ENCODE assay signal across 8 mouse cellular contexts in the genomic region with DNA sequence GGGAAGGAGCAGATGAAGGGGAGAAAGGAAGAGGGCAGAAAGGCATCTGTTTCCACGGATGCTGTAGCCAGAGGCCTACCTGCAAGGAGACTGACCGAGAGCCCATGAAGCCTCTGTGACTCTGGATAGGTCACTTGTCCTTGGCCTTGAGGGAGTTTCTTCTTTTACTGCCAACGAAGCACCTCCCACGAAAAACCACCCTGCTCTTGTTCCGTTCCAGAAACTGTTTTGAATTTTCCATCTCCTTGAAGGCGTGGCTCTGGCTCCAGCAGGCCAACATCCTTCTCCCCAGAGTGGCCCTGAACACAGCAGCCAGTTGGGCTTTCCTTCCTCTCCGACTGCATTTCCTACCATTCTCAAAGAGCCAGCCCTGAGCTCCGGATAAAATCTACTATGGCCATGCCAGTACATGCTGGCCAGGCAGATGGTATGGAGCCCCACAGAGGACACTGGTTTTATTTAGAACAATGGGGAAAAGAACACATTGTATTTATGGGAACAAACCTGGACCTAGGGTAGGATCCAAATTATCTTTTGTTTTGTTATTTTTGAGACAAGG. TPM values are rescaled to one million over a fixed set of nuclear protein-coding genes. Genes with fewer than 3 reads are reported as not detected.
DNase-seq lines count a peak whose midpoint lies in the region; ATAC-seq and TF ChIP-seq lines count a peak whose summit lies in the region.

No protein-coding gene starts in this region.

- H3K9me3 ChIP-seq in lung, embryonic 14.5 days (ENCODE audit: low read depth, low read length): no peaks in the 10 kb centered on the region

- H3K27me3 ChIP-seq in lung, embryonic 14.5 days (ENCODE audit: insufficient read depth, low read length): no peaks in the 10 kb centered on the region

- 79% methylated on average over 8 of the region's 8 CpGs for WGBS in lung, embryonic 14.5 days

- peak; percentile 68 for DNase-seq in adrenal gland, adult 2 months
- DNase-seq in adrenal gland, adult 8-10 months: no peak
- peak; percentile 85 for DNase-seq in cerebellum, adult 11-12 months
- peak; percentile 61 for DNase-seq in heart, postnatal 25 days (ENCODE audit: low spot score)
- peak; percentile 21 for DNase-seq in lung, embryonic 14.5 days
- no peak for DNase-seq in retina, embryonic 14.5 days (ENCODE audit: low spot score)
- DNase-seq in right cerebral cortex, postnatal 4 days: no peak

- no peak overlapping the region for H3K4me3 ChIP-seq in lung, embryonic 14.5 days (ENCODE audit: low read depth, low read length)

- TF ChIP-seq CTCF in lung, embryonic 14.5 days (IDR thresholded peaks at IDR 0.05; ENCODE audit: low read depth): no peak

- no peak overlapping the region for H3K4me2 ChIP-seq in lung, embryonic 14.5 days

- intact Hi-C loops in heart, postnatal 25 days (cut with DNase I): no loop called here

- peaks cover 19% of the 10 kb centered on the region for H3K36me3 ChIP-seq in lung, embryonic 14.5 days (ENCODE audit: insufficient read depth)

- H3K4me1 ChIP-seq in lung, embryonic 14.5 days (ENCODE audit: insufficient read depth): peaks cover 18% of the 10 kb centered on the region; the same call in 1 of the 2 replicates

- H3K9ac ChIP-seq in lung, embryonic 14.5 days: no peak overlapping the region

- no peak for ATAC-seq in lung, embryonic 14.5 days (ENCODE audit: insufficient read depth)
- no peak for ATAC-seq in megakaryocyte, adult 5-6 weeks (ENCODE audit: poor library complexity, severe bottlenecking)

- no peak overlapping the region for H3K27ac ChIP-seq in lung, embryonic 14.5 days (ENCODE audit: low read depth)

RNA-seq across cellular contexts. Expression of a gene that starts 2.4 kb away (rescaled TPM):
- 10 to 100 TPM; 22.1 to 33.4 TPM for total RNA-seq in adrenal gland, adult 2 months (2021)
- 23.9 and 24.3 TPM in 2 replicates for polyA plus RNA-seq in adrenal gland, adult 2 months (2012; rRNA removed)
- 10 to 100 TPM; 32.1 to 49.2 (median 43.5) TPM for total RNA-seq in adrenal gland, adult 8-10 months (2022)
- total RNA-seq in heart, postnatal 25 days (2021): 10 to 100 TPM; 25.3 to 28.5 TPM
- polyA plus RNA-seq in lung, embryonic 14.5 days (2014; fragmentation: Nextera tagmentation; extraction: Ambion mirVana): 43.9 and 46.3 TPM in 2 replicates
- total RNA-seq in megakaryocyte, adult 5-6 weeks (2015): 49.7 and 68.6 TPM in 2 replicates
- 77.2 and 89.0 TPM in 2 replicates for total RNA-seq in megakaryocyte, adult 5-6 weeks (2017)

RNA-seq across cellular contexts. Expression of a gene that starts 2.5 kb away (rescaled TPM):
- total RNA-seq in adrenal gland, adult 2 months (2021): 10 to 100 TPM; 28.2 to 32.0 TPM
- polyA plus RNA-seq in adrenal gland, adult 2 months (2012; rRNA removed): 56.0 and 63.9 TPM in 2 replicates
- total RNA-seq in adrenal gland, adult 8-10 months (2022): 10 to 100 TPM; 35.1 to 47.4 (median 43.0) TPM
- 10 to 100 TPM; 17.2 to 19.1 TPM for total RNA-seq in heart, postnatal 25 days (2021)
- 23.6 and 25.8 TPM in 2 replicates for polyA plus RNA-seq in lung, embryonic 14.5 days (2014; fragmentation: Nextera tagmentation; extraction: Ambion mirVana)
- 14.3 and 16.6 TPM in 2 replicates for total RNA-seq in megakaryocyte, adult 5-6 weeks (2015)
- 6.4 and 7.4 TPM in 2 replicates for total RNA-seq in megakaryocyte, adult 5-6 weeks (2017)

RNA-seq across cellular contexts. Expression of a gene that starts 7.3 kb away (rescaled TPM):
- total RNA-seq in adrenal gland, adult 2 months (2021): 1 to 10 TPM; 1.8 to 2.4 TPM
- 4.5 and 7.4 TPM in 2 replicates for polyA plus RNA-seq in adrenal gland, adult 2 months (2012; rRNA removed)
- total RNA-seq in adrenal gland, adult 8-10 months (2022): 1 to 10 TPM; 1.4 to 4.2 (median 2.8) TPM
- total RNA-seq in heart, postnatal 25 days (2021): 1 to 10 TPM in 1 of 2 experiments, under 1 TPM in 1; 0.61 to 1.5 TPM
- polyA plus RNA-seq in lung, embryonic 14.5 days (2014; fragmentation: Nextera tagmentation; extraction: Ambion mirVana): 2.1 and 2.5 TPM in 2 replicates
- 1.0 and 3.5 TPM in 2 replicates for total RNA-seq in megakaryocyte, adult 5-6 weeks (2015)
- total RNA-seq in megakaryocyte, adult 5-6 weeks (2017): not detected in 2 replicates

RNA-seq across cellular contexts. Expression of a gene that starts 19.5 kb away (rescaled TPM):
- 10 to 100 TPM; 56.0 to 66.6 TPM for total RNA-seq in adrenal gland, adult 2 months (2021)
- polyA plus RNA-seq in adrenal gland, adult 2 months (2012; rRNA removed): 25.2 and 28.9 TPM in 2 replicates
- 10 to 100 TPM; 65.9 to 84.3 (median 74.4) TPM for total RNA-seq in adrenal gland, adult 8-10 months (2022)
- 10 to 100 TPM; 26.2 to 27.3 TPM for total RNA-seq in heart, postnatal 25 days (2021)
- polyA plus RNA-seq in lung, embryonic 14.5 days (2014; fragmentation: Nextera tagmentation; extraction: Ambion mirVana): 100 and 109 TPM in 2 replicates
- total RNA-seq in megakaryocyte, adult 5-6 weeks (2015): 14.6 and 16.3 TPM in 2 replicates
- total RNA-seq in megakaryocyte, adult 5-6 weeks (2017): 55.8 and 68.1 TPM in 2 replicates

RNA-seq across cellular contexts. Expression of a gene that starts 20.9 kb away (rescaled TPM):
- total RNA-seq in adrenal gland, adult 2 months (2021): 100 to 1,000 TPM in 1 of 2 experiments, 10 to 100 TPM in 1; 90.9 to 100 TPM
- 108 and 125 TPM in 2 replicates for polyA plus RNA-seq in adrenal gland, adult 2 months (2012; rRNA removed)
- total RNA-seq in adrenal gland, adult 8-10 months (2022): 100 to 1,000 TPM; 104 to 120 (median 109) TPM
- 10 to 100 TPM; 38.5 to 42.3 TPM for total RNA-seq in heart, postnatal 25 days (2021)
- 187 and 200 TPM in 2 replicates for polyA plus RNA-seq in lung, embryonic 14.5 days (2014; fragmentation: Nextera tagmentation; extraction: Ambion mirVana)
- 104 and 120 TPM in 2 replicates for total RNA-seq in megakaryocyte, adult 5-6 weeks (2015)
- 126 and 128 TPM in 2 replicates for total RNA-seq in megakaryocyte, adult 5-6 weeks (2017)

Comparison
In these comparisons a context has a peak if more than half of its experiments do, and no peak if none do; other contexts are left out.
1. DNase-seq: peak in adrenal gland, adult 2 months (single experiment), cerebellum, adult 11-12 months (single experiment), heart, postnatal 25 days (single experiment) and lung, embryonic 14.5 days (single experiment); none in adrenal gland, adult 8-10 months (single experiment), retina, embryonic 14.5 days (single experiment) and right cerebral cortex, postnatal 4 days (single experiment).